Mouse (Mus musculus): ENCODE measurements around the gene Car4.

DNA sequence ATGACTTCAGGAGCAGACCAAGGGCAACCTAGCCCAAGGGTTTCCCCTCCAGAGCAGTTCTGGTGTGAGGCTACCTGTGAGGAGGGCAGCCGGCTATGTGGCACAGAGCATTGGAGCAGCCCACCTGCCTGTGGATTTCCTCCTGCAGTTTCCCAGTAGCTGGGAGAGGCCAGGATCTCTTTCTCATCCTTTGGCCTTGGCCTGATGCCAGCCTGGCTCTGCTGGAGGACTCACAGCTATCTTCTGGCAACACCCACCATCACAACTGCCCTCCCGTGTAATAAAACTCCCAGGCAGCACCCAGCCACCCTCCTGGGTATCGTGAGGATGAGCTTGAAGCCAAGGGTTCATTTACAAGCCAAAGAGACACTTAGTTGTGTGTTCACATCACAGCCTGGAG is 14.5 kb downstream of the Car4 start:
- TF ChIP-seq CTCF (IDR thresholded peaks at IDR 0.05; ENCODE audit: control insufficient read depth, insufficient read depth, insufficient read length) = no peak
- no peak for TF ChIP-seq USF1 (IDR thresholded peaks at IDR 0.05; ENCODE audit: low read depth)
- TF ChIP-seq MYOG (IDR thresholded peaks at IDR 0.05; ENCODE audit: control insufficient read depth, extremely low read depth, insufficient read length) = no peak
- TF ChIP-seq MAX (IDR thresholded peaks at IDR 0.05) = no peak
- no peak for TF ChIP-seq FOSL1 (IDR thresholded peaks at IDR 0.05; ENCODE audit: insufficient read depth, low read length, poor library complexity, severe bottlenecking)
- TF ChIP-seq MYOD1 (IDR thresholded peaks at IDR 0.05; ENCODE audit: control insufficient read depth, insufficient read length, low read depth) = no peak
